Comparison of ENCODE assay signal across 25 mouse cellular contexts in genomic region chr11:121467408-121467807, GRCm38 (mm10). TPM values are rescaled to one million over a fixed set of nuclear protein-coding genes. Genes with fewer than 3 reads are reported as not detected.
"Had no signal": no experiment of that assay in that cellular context is flagged by ENCODE, and none has a peak within 500 bp of the region (broad histone marks: within the 10 kb centered on the region; RNA-seq: fewer than 3 reads in every experiment).

No protein-coding gene starts in this region.

- H3K9me3 ChIP-seq: heart, embryonic 10.5 days; heart, embryonic 12.5 days; hindbrain, embryonic 10.5 days; hindbrain, embryonic 12.5 days; limb, embryonic 13.5 days; limb, embryonic 15.5 days; liver, embryonic 12.5 days had no signal

- H3K9ac ChIP-seq: heart, embryonic 12.5 days; hindbrain, embryonic 12.5 days; hindbrain, embryonic 14.5 days; limb, embryonic 13.5 days; limb, embryonic 15.5 days; liver, embryonic 12.5 days; liver, embryonic 14.5 days had no signal

- H3K27me3 ChIP-seq: heart, embryonic 12.5 days; hindbrain, embryonic 12.5 days; limb, embryonic 13.5 days; limb, embryonic 15.5 days; liver, embryonic 12.5 days had no signal

- ATAC-seq: hindbrain, embryonic 16.5 days; inflammation-experienced regulatory T-cells, adult 6 months; liver, embryonic 12.5 days had no signal

- H3K4me3 ChIP-seq: gastrocnemius, adult 2 months; heart, embryonic 10.5 days; heart, embryonic 12.5 days; hindbrain, embryonic 10.5 days; hindbrain, embryonic 12.5 days; limb, embryonic 13.5 days; limb, embryonic 15.5 days; liver, embryonic 12.5 days had no signal

- DNase-seq: gastrocnemius, adult 2 months; gastrocnemius, postnatal 10 days; gastrocnemius, postnatal 25 days; heart, adult 18-20 months; heart, postnatal 10 days; heart, postnatal 4 days; kidney, adult 11 months; kidney, adult 9 months; kidney, postnatal 10 days; kidney, postnatal 25 days; layer of hippocampus, adult 9-11 months; layer of hippocampus, postnatal 36 days; left cerebral cortex, postnatal 4 days had no signal

- H3K4me2 ChIP-seq: heart, embryonic 12.5 days; hindbrain, embryonic 12.5 days; hindbrain, embryonic 14.5 days; limb, embryonic 13.5 days; limb, embryonic 15.5 days; liver, embryonic 12.5 days had no signal

- H3K27ac ChIP-seq: gastrocnemius, adult 2 months; heart, embryonic 10.5 days; hindbrain, embryonic 10.5 days; hindbrain, embryonic 12.5 days; hindbrain, embryonic 14.5 days; limb, embryonic 13.5 days; limb, embryonic 15.5 days; liver, embryonic 12.5 days; liver, embryonic 14.5 days had no signal

- H3K4me1 ChIP-seq: hindbrain, embryonic 12.5 days; limb, embryonic 13.5 days; limb, embryonic 15.5 days; liver, embryonic 12.5 days had no signal

RNA-seq across cellular contexts. Expression of gene Zfp750, which starts 51.7 kb away (rescaled TPM):
- polyA plus RNA-seq: heart, embryonic 14.5 days had no signal
